14 mouse cellular contexts compared by ENCODE assay signal in the genomic region with DNA sequence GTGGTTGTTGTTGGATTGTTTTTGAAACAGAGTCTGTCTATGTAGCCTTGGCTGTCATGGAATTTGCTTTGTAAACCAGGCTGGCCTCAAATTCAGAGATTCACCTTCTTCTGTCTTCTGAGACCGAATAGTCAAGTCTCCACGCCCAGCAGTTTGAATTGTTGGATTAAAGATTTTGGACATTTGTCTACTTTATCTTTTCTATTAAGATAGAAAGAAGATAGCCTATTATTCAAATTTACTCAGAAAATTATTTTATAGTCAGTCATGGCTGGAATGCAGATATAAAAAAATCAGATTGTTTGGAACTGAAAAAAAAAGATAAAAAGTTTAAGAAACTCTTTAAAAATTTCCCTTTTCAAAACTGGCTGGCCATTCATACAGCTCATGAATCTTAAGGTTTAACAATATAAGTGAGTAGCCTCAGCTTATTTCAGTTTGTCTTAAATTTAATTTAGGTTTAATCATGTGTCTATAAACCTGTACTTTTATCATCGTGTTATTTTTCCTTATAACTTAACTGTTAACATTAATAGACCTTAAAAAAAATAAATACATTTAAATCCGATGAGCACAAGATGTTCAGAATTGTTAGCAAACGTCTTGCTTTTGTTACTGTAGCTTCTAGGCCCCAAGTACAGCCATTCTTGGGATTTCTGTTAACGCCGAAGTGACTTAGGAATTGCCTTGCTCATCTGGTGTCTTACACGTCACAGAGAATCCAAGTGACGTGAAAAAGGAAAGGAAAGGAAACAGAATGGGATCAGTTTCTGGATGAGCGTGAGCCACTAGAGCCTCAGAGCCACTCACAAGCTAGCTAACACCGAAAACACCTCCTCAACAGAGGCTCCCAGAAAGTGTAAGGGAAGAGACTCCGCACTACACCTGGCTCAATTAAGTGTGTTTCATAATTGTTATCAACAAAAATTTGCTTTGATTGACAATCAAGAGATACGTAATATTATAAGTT. TPM values are rescaled to one million over a fixed set of nuclear protein-coding genes. Genes with fewer than 3 reads are reported as not detected.
DNase-seq lines count a peak whose midpoint lies in the region; ATAC-seq lines count a peak whose summit lies in the region.
"Not testable (repeated sequence)": the region's sequence is repeated elsewhere in the genome, so short reads cannot be mapped to it uniquely, and the experiment has no call there.
"Had no signal": no experiment of that assay in that cellular context is flagged by ENCODE, and none has a peak within 500 bp of the region (broad histone marks: within the 10 kb centered on the region; RNA-seq: fewer than 3 reads in every experiment).

No protein-coding gene starts in this region.

- not testable (repeated sequence) for H3K36me3 ChIP-seq in forebrain, embryonic 15.5 days; heart, embryonic 16.5 days (ENCODE audit: control insufficient read depth, insufficient read depth); intestine, embryonic 16.5 days (ENCODE audit: control insufficient read depth, insufficient read depth, low read length); limb, embryonic 13.5 days; lung, embryonic 15.5 days

- not testable (repeated sequence) for H3K4me2 ChIP-seq in forebrain, embryonic 15.5 days (replicated peaks); heart, embryonic 16.5 days (ENCODE audit: low read depth, low read length); intestine, embryonic 16.5 days (ENCODE audit: low read depth, low read length); limb, embryonic 13.5 days (replicated peaks); lung, embryonic 15.5 days

- not testable (repeated sequence) for H3K27me3 ChIP-seq in forebrain, embryonic 15.5 days; heart, embryonic 16.5 days (ENCODE audit: control insufficient read depth, insufficient read depth, low read length); intestine, embryonic 16.5 days (replicated peaks; ENCODE audit: control insufficient read depth, insufficient read depth, low read length); limb, embryonic 13.5 days; lung, embryonic 15.5 days

- not testable (repeated sequence) for H3K4me1 ChIP-seq in forebrain, embryonic 15.5 days; heart, embryonic 16.5 days (ENCODE audit: control insufficient read depth, insufficient read depth, low read length); intestine, embryonic 16.5 days (ENCODE audit: control insufficient read depth, insufficient read depth, low read length); limb, embryonic 13.5 days; lung, embryonic 15.5 days

- H3K4me3 ChIP-seq in forebrain, embryonic 15.5 days; heart, embryonic 16.5 days (ENCODE audit: low read length); intestine, embryonic 16.5 days (ENCODE audit: low read length); limb, embryonic 13.5 days; lung, embryonic 15.5 days: not testable (repeated sequence)

- not testable (repeated sequence) for H3K9ac ChIP-seq in forebrain, embryonic 15.5 days (replicated peaks); heart, embryonic 16.5 days (ENCODE audit: low read length); intestine, embryonic 16.5 days (ENCODE audit: low read depth, low read length); limb, embryonic 13.5 days; lung, embryonic 15.5 days

- whole genome bisulfite sequencing in forebrain, embryonic 15.5 days, result 68% methylated on average over 13 of the region's 13 CpGs
- 61% methylated on average over 13 of the region's 13 CpGs for WGBS in heart, embryonic 16.5 days
- 69% methylated on average over 13 of the region's 13 CpGs for WGBS in intestine, embryonic 16.5 days
- WGBS in limb, embryonic 13.5 days, result 67% methylated on average over 13 of the region's 13 CpGs
- WGBS in lung, embryonic 15.5 days, result 63% methylated on average over 13 of the region's 13 CpGs

- peak; percentile 22 for DNase-seq in embryo, embryonic 9.5 days (ENCODE audit: extremely low spot score)

- peaks cover 16% of the 10 kb centered on the region for H3K9me3 ChIP-seq in forebrain, embryonic 15.5 days
- H3K9me3 ChIP-seq in heart, embryonic 16.5 days (replicated peaks; ENCODE audit: control insufficient read depth, low read length); lung, embryonic 15.5 days: not testable (repeated sequence)
- H3K9me3 ChIP-seq in intestine, embryonic 16.5 days (ENCODE audit: control insufficient read depth, low read length), result peaks cover 11% of the 10 kb centered on the region; the same call in 1 of the 2 replicates
- peaks cover 14% of the 10 kb centered on the region for H3K9me3 ChIP-seq in limb, embryonic 13.5 days

- peak; percentile 61; the same call in 1 of the 2 replicates for ATAC-seq in forebrain, embryonic 15.5 days (replicated peaks)
- peak; percentile 80 for ATAC-seq in heart, embryonic 16.5 days (replicated peaks; ENCODE audit: extremely low read depth, insufficient read depth, low FRiP score)
- ATAC-seq in intestine, embryonic 16.5 days, result 0 out of 2 replicates have a peak, but pooled peaks have one; percentile 53
- peak; percentile 81 for ATAC-seq in limb, embryonic 13.5 days (ENCODE audit: low FRiP score, low read depth)
- ATAC-seq in lung, embryonic 15.5 days (ENCODE audit: borderline replicate concordance, extremely low read depth, low FRiP score, low TSS enrichment), result peak; percentile 52
- ATAC-seq in monocyte, adult 5-6 weeks (replicated peaks; ENCODE audit: insufficient number of reproducible peaks, low FRiP score, low TSS enrichment, poor library complexity, severe bottlenecking), result 0 out of 2 replicates have a peak, but pooled peaks have one; percentile 35

- H3K27ac ChIP-seq in forebrain, embryonic 15.5 days (replicated peaks); heart, embryonic 16.5 days (ENCODE audit: low read length); intestine, embryonic 16.5 days (ENCODE audit: low read length); limb, embryonic 13.5 days; lung, embryonic 15.5 days: not testable (repeated sequence)

RNA-seq across cellular contexts. Expression of a gene that starts 23.4 kb away (rescaled TPM):
- polyA plus RNA-seq in forebrain, embryonic 15.5 days (2015; fragmentation: Nextera tagmentation; extraction: Ambion mirVana), result not detected in 2 replicates
- polyA plus RNA-seq in heart, embryonic 16.5 days (2015; fragmentation: Nextera tagmentation; extraction: Ambion mirVana), result not detected in 2 replicates
- polyA plus RNA-seq in intestine, embryonic 16.5 days (2015; fragmentation: Nextera tagmentation; extraction: Ambion mirVana), result not detected in 2 replicates
- polyA plus RNA-seq in limb, embryonic 13.5 days (2015; fragmentation: Nextera tagmentation; extraction: Ambion mirVana), result not detected in 2 replicates
- not detected in 2 replicates for polyA plus RNA-seq in lung, embryonic 15.5 days (2015; fragmentation: Nextera tagmentation; extraction: Ambion mirVana)
- not detected in 3 replicates for total RNA-seq in monocyte, adult 5-6 weeks (2017)
- total RNA-seq: gastrocnemius, postnatal 4 days; heart, postnatal 36 days; layer of hippocampus, adult 2 months; left cerebral cortex, adult 2 months; megakaryocyte progenitor cell, adult 5-6 weeks had no signal
- polyA plus RNA-seq: CD4-positive, CD25-positive, alpha-beta regulatory T cell, adult 4 months; liver, embryonic 15.5 days had no signal

RNA-seq across cellular contexts. Expression of a gene that starts 33.8 kb away (rescaled TPM):
- polyA plus RNA-seq in forebrain, embryonic 15.5 days (2015; fragmentation: Nextera tagmentation; extraction: Ambion mirVana), result not detected in 2 replicates
- not detected in 2 replicates for polyA plus RNA-seq in heart, embryonic 16.5 days (2015; fragmentation: Nextera tagmentation; extraction: Ambion mirVana)
- not detected in 2 replicates for polyA plus RNA-seq in intestine, embryonic 16.5 days (2015; fragmentation: Nextera tagmentation; extraction: Ambion mirVana)
- not detected in 2 replicates for polyA plus RNA-seq in limb, embryonic 13.5 days (2015; fragmentation: Nextera tagmentation; extraction: Ambion mirVana)
- not detected in 2 replicates for polyA plus RNA-seq in lung, embryonic 15.5 days (2015; fragmentation: Nextera tagmentation; extraction: Ambion mirVana)
- total RNA-seq in monocyte, adult 5-6 weeks (2017), result not detected in 3 replicates
- total RNA-seq: gastrocnemius, postnatal 4 days; heart, postnatal 36 days; layer of hippocampus, adult 2 months; left cerebral cortex, adult 2 months; megakaryocyte progenitor cell, adult 5-6 weeks had no signal
- polyA plus RNA-seq: CD4-positive, CD25-positive, alpha-beta regulatory T cell, adult 4 months; liver, embryonic 15.5 days had no signal
